Mouse (Mus musculus) heart, embryonic 11.5 days (tissue): ENCODE measurements around the gene Anapc4. TPM values are rescaled to one million over a fixed set of nuclear protein-coding genes. Genes with fewer than 3 reads are reported as not detected.

ENCODE experiments used
- ATAC-seq: fragments of 200-750 bp; cut with Nextera tagmentation; replicated peaks from 2 replicates; pipeline ENCODE4 v1.8.0; 2017; ENCODE audit warnings: moderate library complexity; ENCODE audit not compliant: insufficient number of reproducible peaks, low FRiP score, low TSS enrichment
- H3K27ac ChIP-seq: fragments of 300-500 bp; sonication (generic); 2 replicates; pipeline ENCODE4 v1.5.1; 2014; ENCODE audit warnings: mild to moderate bottlenecking, low read depth, low read length
- H3K27me3 ChIP-seq: fragments of 300-500 bp; sonication (generic); 2 replicates; pipeline ENCODE4 v1.6.1; 2014; ENCODE audit warnings: mild to moderate bottlenecking, low read length, mixed read lengths; ENCODE audit not compliant: control insufficient read depth, insufficient read depth
- H3K36me3 ChIP-seq: fragments of 300-500 bp; sonication (generic); 2 replicates; pipeline ENCODE4 v1.6.1; 2014; ENCODE audit warnings: mild to moderate bottlenecking, low read length, moderate library complexity, mixed read lengths; ENCODE audit not compliant: control insufficient read depth, insufficient read depth
- H3K4me1 ChIP-seq: fragments of 300-500 bp; sonication (generic); 2 replicates; pipeline ENCODE4 v1.6.1; 2014; ENCODE audit warnings: low read length; ENCODE audit not compliant: control insufficient read depth, insufficient read depth
- H3K4me2 ChIP-seq: fragments of 300-500 bp; sonication (generic); 2 replicates; pipeline ENCODE4 v1.6.1; 2014; ENCODE audit warnings: mild to moderate bottlenecking, moderate library complexity
- H3K4me3 ChIP-seq: fragments of 300-500 bp; sonication (generic); 2 replicates; pipeline ENCODE4 v1.5.1; 2014; ENCODE audit warnings: low read depth, low read length
- H3K9ac ChIP-seq: fragments of 300-500 bp; sonication (generic); 2 replicates; pipeline ENCODE4 v1.6.1; 2014; ENCODE audit warnings: mild to moderate bottlenecking, low read depth, low read length, moderate library complexity
- H3K9me3 ChIP-seq: fragments of 300-500 bp; sonication (generic); replicated peaks from 2 replicates; pipeline ENCODE4 v1.6.1; 2016; ENCODE audit warnings: low read length; ENCODE audit not compliant: control insufficient read depth
- WGBS: fragments of 180-500 bp; shearing (Covaris S2); extraction: QIAGEN DNeasy Blood & Tissue Kit; methylation state at CpG from one replicate; pipeline ENCODE4 v1.1.7; 2014; ENCODE audit not compliant: insufficient replicate concordance; 5-methylcytosine and 5-hydroxymethylcytosine counted together
- polyA plus RNA-seq: library from polyadenylated mRNA; unstranded; fragments of >200 nt; fragmentation: Nextera tagmentation; extraction: Ambion mirVana; gene quantifications from 2 replicates; pipeline ENCODE4 v1.2.1, GENCODE M21; 2014

The Anapc4 gene
- polyA plus RNA-seq, 1 experiment from 2014 or later: 82.6 TPM

- 88% methylated on average over 7 of the region's 7 CpGs for WGBS
- H3K4me1 ChIP-seq: no peaks in the 10 kb centered on the region
- no peaks in the 10 kb centered on the region for H3K9me3 ChIP-seq
- H3K36me3 ChIP-seq: peaks cover 27% of the 10 kb centered on the region
- H3K27ac ChIP-seq: no peak overlapping the region
- H3K4me2 ChIP-seq: no peak overlapping the region
- H3K4me3 ChIP-seq: no peak overlapping the region
- no peaks in the 10 kb centered on the region for H3K27me3 ChIP-seq
- ATAC-seq: no peak
- H3K9ac ChIP-seq: no peak overlapping the region
These were observed 10.5 kb downstream of the Anapc4 start for GRCm38 (mm10) chr5:52844319-52844718.

GRCm38 (mm10) chr5:52855727-52856126, 21.9 kb downstream of the Anapc4 start:
- no peak for ATAC-seq
- Histone ChIP-seq H3K4me3 (no peak overlapping the region), H3K9ac (no peak overlapping the region), H3K9me3 (no peaks in the 10 kb centered on the region), H3K27ac (no peak overlapping the region), H3K4me2 (no peak overlapping the region), H3K36me3 (peaks cover 16% of the 10 kb centered on the region; the same call in 1 of the 2 replicates), H3K4me1 (no peaks in the 10 kb centered on the region), H3K27me3 (no peaks in the 10 kb centered on the region)
- 90% methylated on average over 5 of the region's 5 CpGs for WGBS

GRCm38 (mm10) chr5:52864446-52864845, 30.6 kb downstream of the Anapc4 start:
- no peaks in the 10 kb centered on the region for H3K27me3 ChIP-seq
- H3K9me3 ChIP-seq: no peaks in the 10 kb centered on the region
- H3K27ac ChIP-seq: no peak overlapping the region
- 85% methylated on average over 8 of the region's 8 CpGs for WGBS
- H3K36me3 ChIP-seq: peaks cover 44% of the 10 kb centered on the region
- H3K4me3 ChIP-seq: no peak overlapping the region
- no peak for ATAC-seq
- no peak overlapping the region for H3K9ac ChIP-seq
- H3K4me1 ChIP-seq: no peaks in the 10 kb centered on the region
- H3K4me2 ChIP-seq: no peak overlapping the region

- Histone ChIP-seq H3K9me3 (no peaks in the 10 kb centered on the region), H3K4me2 (no peak overlapping the region), H3K4me3 (no peak overlapping the region), H3K27me3 (no peaks in the 10 kb centered on the region), H3K9ac (no peak overlapping the region), H3K27ac (no peak overlapping the region), H3K4me1 (no peaks in the 10 kb centered on the region), H3K36me3 (peaks cover 40% of the 10 kb centered on the region)
- WGBS: 78% methylated on average over 9 of the region's 9 CpGs
- ATAC-seq: no peak
These were observed 32.0 kb downstream of the Anapc4 start for GRCm38 (mm10) chr5:52865825-52866224.

DNA sequence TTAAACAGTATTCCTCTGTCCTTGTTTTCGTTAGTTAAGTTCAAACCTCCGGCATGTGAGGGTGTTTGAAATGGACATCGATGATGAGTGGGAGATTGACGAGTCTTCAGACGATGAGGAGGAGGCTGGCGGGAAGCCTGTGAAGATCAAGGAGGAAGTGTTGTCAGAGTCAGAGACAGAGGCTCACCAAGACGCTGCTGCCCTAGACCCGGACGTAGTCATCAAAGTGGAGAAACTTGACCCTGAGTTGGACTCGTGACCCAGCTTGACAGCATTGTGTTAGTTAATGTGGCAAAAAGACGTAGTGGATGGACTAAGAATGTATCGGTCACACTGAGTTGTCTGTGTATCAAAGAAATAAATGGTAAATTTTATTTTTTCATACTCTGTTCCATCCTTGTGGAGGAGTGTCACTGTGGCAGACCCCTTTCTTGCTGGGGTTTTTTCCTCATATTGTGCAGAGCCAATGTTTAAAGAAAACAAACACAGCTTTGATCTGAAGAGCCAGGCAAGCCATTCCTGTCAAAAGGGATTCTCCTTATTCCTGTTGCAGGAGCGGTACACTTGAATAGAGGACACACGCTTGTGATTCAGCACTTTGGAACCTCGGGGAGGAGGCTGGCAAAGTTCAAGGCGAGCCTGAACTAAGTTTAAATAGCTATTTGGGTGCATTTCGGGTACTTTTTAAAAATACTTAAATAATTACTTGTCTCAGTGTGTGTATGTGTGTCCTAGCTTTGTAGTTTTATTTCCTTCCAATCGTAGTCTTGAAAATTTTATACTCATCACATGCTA, 32.7 kb downstream of the Anapc4 start:
- Histone ChIP-seq H3K9ac (no peak overlapping the region), H3K4me1 (no peaks in the 10 kb centered on the region), H3K4me2 (no peak overlapping the region), H3K27me3 (no peaks in the 10 kb centered on the region), H3K4me3 (no peak overlapping the region), H3K36me3 (peaks cover 38% of the 10 kb centered on the region), H3K9me3 (no peaks in the 10 kb centered on the region), H3K27ac (no peak overlapping the region)
- 85% methylated on average over 18 of the region's 18 CpGs for WGBS
- no peak for ATAC-seq

DNA sequence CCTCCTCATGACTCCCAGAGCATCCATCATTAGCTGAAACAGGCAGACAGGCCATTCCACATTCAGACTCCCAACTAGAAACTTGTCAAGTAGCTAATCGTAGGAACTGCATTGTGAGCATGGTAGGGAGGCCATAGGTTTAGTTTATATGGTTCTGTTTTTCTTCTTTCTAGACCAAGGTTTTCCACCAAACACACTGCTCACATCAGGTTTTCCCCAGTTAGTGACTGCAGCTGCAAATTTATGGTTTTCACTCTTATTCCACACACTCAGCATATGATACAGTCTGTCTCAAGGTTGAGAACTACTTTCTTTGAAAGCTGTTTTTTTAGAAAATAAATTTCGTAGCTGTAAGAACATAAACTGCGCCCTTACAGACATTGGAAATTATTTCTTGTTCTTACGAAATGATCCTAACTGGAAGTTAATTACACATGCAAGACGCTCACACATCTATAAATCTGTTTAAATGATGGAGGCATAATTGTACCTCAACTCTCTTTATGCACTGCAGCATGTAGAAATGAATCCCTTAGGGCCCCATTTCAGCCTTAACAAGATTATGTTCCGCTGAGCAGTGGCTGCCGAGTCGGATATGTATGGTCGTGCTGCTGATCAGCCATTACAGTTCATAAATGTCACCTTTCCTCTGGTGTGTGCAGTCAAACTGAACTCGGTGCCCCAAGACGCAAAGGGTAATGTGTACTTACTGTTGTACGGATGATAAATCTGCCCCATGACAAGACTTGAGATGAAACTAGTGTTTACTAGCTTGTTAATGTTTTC, 35.3 kb downstream of the Anapc4 start:
- no peak overlapping the region for H3K27ac ChIP-seq
- H3K4me3 ChIP-seq: no peak overlapping the region
- H3K9me3 ChIP-seq: no peaks in the 10 kb centered on the region
- no peak overlapping the region for H3K4me2 ChIP-seq
- WGBS: 88% methylated on average over 12 of the region's 12 CpGs
- H3K36me3 ChIP-seq: peaks cover 28% of the 10 kb centered on the region
- no peaks in the 10 kb centered on the region for H3K4me1 ChIP-seq
- no peaks in the 10 kb centered on the region for H3K27me3 ChIP-seq
- ATAC-seq: no peak
- H3K9ac ChIP-seq: no peak overlapping the region

DNA sequence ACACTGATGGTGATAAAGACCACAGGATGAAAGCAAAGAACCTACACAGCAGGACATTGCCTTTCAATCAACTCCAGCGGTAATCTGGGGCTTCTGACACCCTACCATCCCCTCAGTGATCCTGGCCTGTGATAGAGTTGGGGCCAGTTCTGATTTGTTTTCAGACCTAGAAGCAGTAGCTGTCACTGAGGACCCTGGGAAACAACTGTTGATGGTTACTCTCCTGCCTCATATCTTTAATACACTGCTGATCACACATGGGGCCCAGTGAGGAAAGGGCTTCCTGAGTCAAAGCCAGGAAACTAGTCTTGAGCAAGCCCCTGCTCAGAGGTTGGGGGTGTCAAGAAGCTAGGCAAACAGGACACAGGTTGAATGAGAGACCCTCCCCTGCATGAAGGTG, 37.6 kb downstream of the Anapc4 start:
- H3K9ac ChIP-seq: no peak overlapping the region
- peaks cover 17% of the 10 kb centered on the region for H3K36me3 ChIP-seq
- no peaks in the 10 kb centered on the region for H3K9me3 ChIP-seq
- no peak overlapping the region for H3K4me3 ChIP-seq
- H3K27me3 ChIP-seq: no peaks in the 10 kb centered on the region
- ATAC-seq: no peak
- H3K4me2 ChIP-seq: no peak overlapping the region
- no peak overlapping the region for H3K27ac ChIP-seq
- WGBS: 13% methylated on average over 1 of the region's 1 CpGs
- no peaks in the 10 kb centered on the region for H3K4me1 ChIP-seq

DNA sequence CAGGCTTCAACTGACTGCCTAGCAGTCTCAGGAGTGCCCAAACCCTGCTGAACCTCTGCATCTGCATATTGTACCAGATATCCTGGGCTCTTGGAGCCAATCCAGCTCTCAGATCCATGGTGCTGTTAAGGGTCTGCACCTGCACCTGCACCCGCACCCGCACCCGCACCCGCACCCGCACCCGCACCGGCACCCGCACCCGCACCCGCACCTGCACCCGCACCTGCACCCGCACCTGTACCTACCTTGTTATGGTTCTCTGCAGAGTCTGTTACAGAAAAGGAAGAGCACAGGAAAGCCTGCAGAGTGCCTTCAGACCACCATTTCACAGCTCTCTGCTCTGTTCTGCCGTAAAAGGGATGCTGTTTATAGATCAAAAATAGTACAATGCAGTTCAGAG, 38.2 kb downstream of the Anapc4 start:
- Histone ChIP-seq H3K4me1 (no peaks in the 10 kb centered on the region), H3K4me2 (no peak overlapping the region), H3K4me3 (no peak overlapping the region), H3K9ac (no peak overlapping the region), H3K27me3 (no peaks in the 10 kb centered on the region), H3K36me3 (peaks cover 13% of the 10 kb centered on the region), H3K27ac (no peak overlapping the region), H3K9me3 (no peaks in the 10 kb centered on the region)
- WGBS: 91% methylated on average over 13 of the region's 13 CpGs
- ATAC-seq: no peak
